Mouse (Mus musculus) liver, adult 2 months (tissue): Measurements from ENCODE around the gene Chit1. TPM values are rescaled to one million over a fixed set of nuclear protein-coding genes. Genes with fewer than 3 reads are reported as not detected.

ENCODE experiments used
- DNase-seq: peaks from one replicate; pipeline ENCODE4 v3.0.0-alpha.2; 2011; ENCODE audit warnings: low read depth, low spot score; ENCODE audit errors: extremely low read depth
- H3K27ac ChIP-seq: fragments of 200-500 bp; replicated peaks from 2 replicates; pipeline ENCODE4 v1.5.1; 2012; ENCODE audit warnings: low read depth, mild to moderate bottlenecking, control low read depth, inconsistent platforms, low read length; ENCODE audit not compliant: insufficient read depth
- H3K27me3 ChIP-seq: fragments of 200-500 bp; 2 replicates; pipeline ENCODE4 v1.6.1; 2012; ENCODE audit warnings: mild to moderate bottlenecking, moderate library complexity, low read length, inconsistent platforms; ENCODE audit not compliant: control insufficient read depth, insufficient read depth
- H3K36me3 ChIP-seq: fragments of 200-500 bp; 2 replicates; pipeline ENCODE4 v1.6.1; 2012; ENCODE audit warnings: low read length, inconsistent platforms; ENCODE audit not compliant: control insufficient read depth, insufficient read depth
- H3K4me1 ChIP-seq: fragments of 200-500 bp; 2 replicates; pipeline ENCODE4 v1.6.1; 2011; ENCODE audit warnings: low read length; ENCODE audit not compliant: control insufficient read depth, insufficient read depth
- H3K4me3 ChIP-seq: fragments of 200-500 bp; 2 replicates; pipeline ENCODE4 v1.5.1; 2011; ENCODE audit warnings: low read depth, mild to moderate bottlenecking, control low read depth, low read length, moderate library complexity; ENCODE audit not compliant: insufficient read depth
- H3K79me2 ChIP-seq: fragments of 200-500 bp; 2 replicates; pipeline ENCODE4 v1.6.1; 2012; ENCODE audit warnings: inconsistent platforms, mild to moderate bottlenecking, low read length, moderate library complexity; ENCODE audit not compliant: control insufficient read depth, insufficient read depth
- H3K9ac ChIP-seq: fragments of 200-500 bp; 2 replicates; pipeline ENCODE4 v1.6.1; 2012; ENCODE audit warnings: low read depth, mild to moderate bottlenecking, control low read depth, inconsistent platforms, low read length
- CTCF ChIP-seq: fragments of 200-500 bp; IDR thresholded peaks from 2 replicates; pipeline ENCODE4 v1.5.1; 2011; ENCODE audit warnings: low read depth, low read length, control low read depth
- POLR2A ChIP-seq: fragments of 200-500 bp; IDR thresholded peaks from 2 replicates; pipeline ENCODE4 v1.6.1; 2011; ENCODE audit warnings: low read length, control low read depth; ENCODE audit not compliant: insufficient read depth; ENCODE audit errors: extremely low read depth
- WGBS: fragments of 180-500 bp; shearing (Covaris S2); methylation state at CpG from one replicate; pipeline ENCODE4 v1.1.7; 2018; 5-methylcytosine and 5-hydroxymethylcytosine counted together
- polyA plus RNA-seq: library from polyadenylated mRNA; depleted of rRNA; stranded (reverse); fragments of >200 nt; gene quantifications from 2 replicates; pipeline ENCODE4 v1.2.3, GENCODE M21; 2012
- total RNA-seq: library from RNA; depleted of rRNA; stranded (reverse); fragments of >200 nt; gene quantifications from 2 replicates; pipeline ENCODE4 v1.2.3, GENCODE M21; 2014

Chit1 gene
- total and polyA plus RNA-seq, 2 experiments = not detected

- Histone ChIP-seq H3K4me1 (peaks cover 1% of the 10 kb centered on the region; the same call in 1 of the 2 replicates), H3K27ac (no peak overlapping the region), H3K4me3 (no peak overlapping the region), H3K79me2 (no peaks in the 10 kb centered on the region), H3K36me3 (no peaks in the 10 kb centered on the region), H3K27me3 (no peaks in the 10 kb centered on the region), H3K9ac (no peak overlapping the region)
- DNase-seq = no peak
- 96% methylated on average over 5 of the region's 5 CpGs for WGBS
- TF ChIP-seq CTCF (no peak), POLR2A (no peak)
Observed at GRCm38 (mm10) chr1:134177976-134178375, 66.9 kb downstream of the Chit1 start.

GRCm38 (mm10) chr1:134182025-134182424 is 71.0 kb downstream of the Chit1 start, which contains the start of gene Chil1:
Gene Chil1, plus strand, starts transcription at chr1:134182176.
- no peak within 1 kb of the TSS for H3K9ac ChIP-seq
- H3K79me2 ChIP-seq = no peaks in the 10 kb centered on the region
- no peak within 1 kb of the TSS for H3K27ac ChIP-seq
- no peaks in the 10 kb centered on the region for H3K27me3 ChIP-seq
- 57% methylated on average over 4 of the region's 4 CpGs for WGBS
- H3K4me3 ChIP-seq = no peak within 1 kb of the TSS
- TF ChIP-seq POLR2A (no peak), CTCF (no peak)
- no peaks in the 10 kb centered on the region for H3K4me1 ChIP-seq
- no peaks in the 10 kb centered on the region for H3K36me3 ChIP-seq
- peak; percentile 22 for DNase-seq

GRCm38 (mm10) chr1:134184089-134184488 is 73.0 kb downstream of the Chit1 start:
- Histone ChIP-seq H3K9ac (no peak overlapping the region), H3K4me1 (no peaks in the 10 kb centered on the region), H3K36me3 (no peaks in the 10 kb centered on the region), H3K79me2 (no peaks in the 10 kb centered on the region), H3K4me3 (no peak overlapping the region), H3K27ac (no peak overlapping the region), H3K27me3 (no peaks in the 10 kb centered on the region)
- TF ChIP-seq POLR2A = no peak
- TF ChIP-seq CTCF = no peak
- no peak for DNase-seq
- WGBS = 84% methylated on average over 4 of the region's 4 CpGs

GRCm38 (mm10) chr1:134188217-134188616 is 77.2 kb downstream of the Chit1 start:
- TF ChIP-seq CTCF = no peak
- no peak for TF ChIP-seq POLR2A
- H3K27ac ChIP-seq = no peak overlapping the region
- 93% methylated on average over 5 of the region's 5 CpGs for WGBS

GRCm38 (mm10) chr1:134188989-134189729 is 78.1 kb downstream of the Chit1 start:
- Histone ChIP-seq H3K36me3 (no peaks in the 10 kb centered on the region), H3K27ac (no peak overlapping the region), H3K9ac (no peak overlapping the region), H3K79me2 (no peaks in the 10 kb centered on the region), H3K4me1 (no peaks in the 10 kb centered on the region), H3K4me3 (no peak overlapping the region), H3K27me3 (no peaks in the 10 kb centered on the region)
- WGBS = 36% methylated on average over 12 of the region's 12 CpGs
- no peak for DNase-seq
- TF ChIP-seq CTCF = no peak
- TF ChIP-seq POLR2A = no peak

More at GRCm38 (mm10) chr1:134188217-134188616, 77.2 kb downstream of the Chit1 start:
- H3K9ac ChIP-seq = no peak overlapping the region
- H3K27me3 ChIP-seq = no peaks in the 10 kb centered on the region
- DNase-seq = no peak
- H3K4me1 ChIP-seq = no peaks in the 10 kb centered on the region
- no peaks in the 10 kb centered on the region for H3K79me2 ChIP-seq
- no peak overlapping the region for H3K4me3 ChIP-seq
- H3K36me3 ChIP-seq = no peaks in the 10 kb centered on the region

- DNase-seq = no peak
- WGBS = 93% methylated on average over 5 of the region's 5 CpGs
- Histone ChIP-seq H3K79me2 (no peaks in the 10 kb centered on the region), H3K27ac (no peak overlapping the region), H3K36me3 (no peaks in the 10 kb centered on the region), H3K27me3 (no peaks in the 10 kb centered on the region), H3K4me3 (no peak overlapping the region), H3K9ac (no peak overlapping the region), H3K4me1 (no peaks in the 10 kb centered on the region)
- TF ChIP-seq CTCF = no peak
Observed at GRCm38 (mm10) chr1:134191192-134191591, 80.2 kb downstream of the Chit1 start.
